Mouse (Mus musculus): Measurements from ENCODE around the gene Tmem125. TPM values are rescaled to one million over a fixed set of nuclear protein-coding genes. Genes with fewer than 3 reads are reported as not detected.
"Not testable (repeated sequence)": the region's sequence is repeated elsewhere in the genome, so short reads cannot be mapped to it uniquely, and the experiment has no call there.

Gene Tmem125
- polyA plus RNA-seq, 1 experiment from 2014 or later, result 20.7 TPM

- Histone ChIP-seq H3K36me3 (ENCODE audit: control insufficient read depth, insufficient read depth) (no peaks in the 10 kb centered on the region), H3K4me3 (ENCODE audit: low read depth, low read length) (no peak overlapping the region), H3K27ac (ENCODE audit: low read depth, low read length) (no peak overlapping the region), H3K4me2 (replicated peaks; ENCODE audit: low read depth) (no peak overlapping the region), H3K9ac (ENCODE audit: low read depth, low read length) (no peak overlapping the region), H3K9me3 (ENCODE audit: control insufficient read depth) (no peaks in the 10 kb centered on the region), H3K4me1 (replicated peaks; ENCODE audit: control insufficient read depth, insufficient read depth, low read length) (no peaks in the 10 kb centered on the region), H3K27me3 (replicated peaks; ENCODE audit: control insufficient read depth, insufficient read depth, low read length) (no peaks in the 10 kb centered on the region)
- 77% methylated on average over 13 of the region's 13 CpGs for WGBS
- no peak for TF ChIP-seq CTCF (IDR thresholded peaks at IDR 0.05; ENCODE audit: low read depth)
- no peak for ATAC-seq
Observed at GRCm38 (mm10) chr4:118564062-118564925, 20.4 kb upstream of the Tmem125 start.

- no peak for ATAC-seq
- Histone ChIP-seq H3K4me2 (replicated peaks; ENCODE audit: low read depth) (no peak overlapping the region), H3K27me3 (replicated peaks; ENCODE audit: control insufficient read depth, insufficient read depth, low read length) (no peaks in the 10 kb centered on the region), H3K4me1 (replicated peaks; ENCODE audit: control insufficient read depth, insufficient read depth, low read length) (no peaks in the 10 kb centered on the region), H3K27ac (ENCODE audit: low read depth, low read length) (no peak overlapping the region), H3K9ac (ENCODE audit: low read depth, low read length) (no peak overlapping the region), H3K4me3 (ENCODE audit: low read depth, low read length) (no peak overlapping the region), H3K9me3 (ENCODE audit: control insufficient read depth) (no peaks in the 10 kb centered on the region), H3K36me3 (ENCODE audit: control insufficient read depth, insufficient read depth) (no peaks in the 10 kb centered on the region)
- WGBS, result 66% methylated on average over 3 of the region's 3 CpGs
- TF ChIP-seq CTCF (IDR thresholded peaks at IDR 0.05; ENCODE audit: low read depth), result no peak
Observed at GRCm38 (mm10) chr4:118553039-118553649, 9.3 kb upstream of the Tmem125 start.

- WGBS, result 84% methylated on average over 10 of the region's 10 CpGs
- H3K9me3 ChIP-seq (ENCODE audit: control insufficient read depth); H3K9ac ChIP-seq (ENCODE audit: low read depth, low read length); H3K4me3 ChIP-seq (ENCODE audit: low read depth, low read length); H3K4me1 ChIP-seq (replicated peaks; ENCODE audit: control insufficient read depth, insufficient read depth, low read length); ATAC-seq; H3K27me3 ChIP-seq (replicated peaks; ENCODE audit: control insufficient read depth, insufficient read depth, low read length); H3K36me3 ChIP-seq (ENCODE audit: control insufficient read depth, insufficient read depth); H3K4me2 ChIP-seq (replicated peaks; ENCODE audit: low read depth); H3K27ac ChIP-seq (ENCODE audit: low read depth, low read length): not testable (repeated sequence)
Observed at GRCm38 (mm10) chr4:118548130-118548480, 4.3 kb upstream of the Tmem125 start.

- H3K27me3 ChIP-seq (replicated peaks; ENCODE audit: control insufficient read depth, insufficient read depth, low read length); H3K4me3 ChIP-seq (ENCODE audit: low read depth, low read length); H3K36me3 ChIP-seq (ENCODE audit: control insufficient read depth, insufficient read depth); H3K4me1 ChIP-seq (replicated peaks; ENCODE audit: control insufficient read depth, insufficient read depth, low read length); H3K9me3 ChIP-seq (ENCODE audit: control insufficient read depth); H3K4me2 ChIP-seq (replicated peaks; ENCODE audit: low read depth); ATAC-seq; H3K9ac ChIP-seq (ENCODE audit: low read depth, low read length); H3K27ac ChIP-seq (ENCODE audit: low read depth, low read length): not testable (repeated sequence)
- WGBS, result 87% methylated on average over 22 of the region's 23 CpGs
Observed at GRCm38 (mm10) chr4:118547424-118548129, 3.7 kb upstream of the Tmem125 start.

GRCm38 (mm10) chr4:118544441-118545127 is 740 bp upstream of the Tmem125 start:
- no peaks in the 10 kb centered on the region; the same call in 1 of the 2 replicates for H3K27me3 ChIP-seq (replicated peaks; ENCODE audit: control insufficient read depth, insufficient read depth, low read length)
- no peak for TF ChIP-seq CTCF (IDR thresholded peaks at IDR 0.05; ENCODE audit: low read depth)
- H3K4me3 ChIP-seq (ENCODE audit: low read depth, low read length), result peak overlapping the region; percentile 37
- no peaks in the 10 kb centered on the region for H3K9me3 ChIP-seq (ENCODE audit: control insufficient read depth)
- peak overlapping the region; percentile 35 for H3K9ac ChIP-seq (ENCODE audit: low read depth, low read length)
- ATAC-seq, result peak; percentile 3; the same call in 1 of the 2 replicates
- H3K36me3 ChIP-seq (ENCODE audit: control insufficient read depth, insufficient read depth), result no peaks in the 10 kb centered on the region
- peaks cover 7% of the 10 kb centered on the region; the same call in 1 of the 2 replicates for H3K4me1 ChIP-seq (replicated peaks; ENCODE audit: control insufficient read depth, insufficient read depth, low read length)
- peak overlapping the region; percentile 92 for H3K27ac ChIP-seq (ENCODE audit: low read depth, low read length)
- H3K4me2 ChIP-seq (replicated peaks; ENCODE audit: low read depth), result peak overlapping the region; percentile 65
- 40% methylated on average over 14 of the region's 14 CpGs for WGBS

GRCm38 (mm10) chr4:118543158-118543530 is 700 bp downstream of the Tmem125 start:
- Histone ChIP-seq H3K4me3 (ENCODE audit: low read depth, low read length) (peak overlapping the region; percentile 37), H3K4me1 (replicated peaks; ENCODE audit: control insufficient read depth, insufficient read depth, low read length) (peaks cover 7% of the 10 kb centered on the region; the same call in 1 of the 2 replicates), H3K9ac (ENCODE audit: low read depth, low read length) (peak overlapping the region; percentile 46), H3K9me3 (ENCODE audit: control insufficient read depth) (no peaks in the 10 kb centered on the region), H3K4me2 (replicated peaks; ENCODE audit: low read depth) (peak overlapping the region; percentile 65), H3K27ac (ENCODE audit: low read depth, low read length) (peak overlapping the region; percentile 92), H3K27me3 (replicated peaks; ENCODE audit: control insufficient read depth, insufficient read depth, low read length) (no peaks in the 10 kb centered on the region; the same call in 1 of the 2 replicates), H3K36me3 (ENCODE audit: control insufficient read depth, insufficient read depth) (no peaks in the 10 kb centered on the region)
- peak; percentile 38; the same call in 1 of the 2 replicates for TF ChIP-seq CTCF (IDR thresholded peaks at IDR 0.05; ENCODE audit: low read depth)
- WGBS, result 5% methylated on average over 13 of the region's 13 CpGs
- peak; percentile 66 for ATAC-seq
